Mouse (Mus musculus): ENCODE data around the gene Trmt5. TPM values are rescaled to one million over a fixed set of nuclear protein-coding genes. Genes with fewer than 3 reads are reported as not detected.

The Trmt5 gene
- total RNA-seq (2021), result 10 to 100 TPM; 52.1 to 56.9 TPM
- long read RNA-seq, experiment 1, transcript Trmt5-201 (5 exons, 2,066 nt), result major isoform, 7 of 24 reads
- long read RNA-seq, experiment 1, partial matches to known transcripts, result 15 of 24 reads
- long read RNA-seq, experiment 1, other reads (novel, unspliced or antisense), result 2 of 24 reads
- long read RNA-seq, experiment 2, partial matches to known transcripts, result 8 of 12 reads
- long read RNA-seq, experiment 2, other reads (novel, unspliced or antisense), result 1 of 12 reads

DNA sequence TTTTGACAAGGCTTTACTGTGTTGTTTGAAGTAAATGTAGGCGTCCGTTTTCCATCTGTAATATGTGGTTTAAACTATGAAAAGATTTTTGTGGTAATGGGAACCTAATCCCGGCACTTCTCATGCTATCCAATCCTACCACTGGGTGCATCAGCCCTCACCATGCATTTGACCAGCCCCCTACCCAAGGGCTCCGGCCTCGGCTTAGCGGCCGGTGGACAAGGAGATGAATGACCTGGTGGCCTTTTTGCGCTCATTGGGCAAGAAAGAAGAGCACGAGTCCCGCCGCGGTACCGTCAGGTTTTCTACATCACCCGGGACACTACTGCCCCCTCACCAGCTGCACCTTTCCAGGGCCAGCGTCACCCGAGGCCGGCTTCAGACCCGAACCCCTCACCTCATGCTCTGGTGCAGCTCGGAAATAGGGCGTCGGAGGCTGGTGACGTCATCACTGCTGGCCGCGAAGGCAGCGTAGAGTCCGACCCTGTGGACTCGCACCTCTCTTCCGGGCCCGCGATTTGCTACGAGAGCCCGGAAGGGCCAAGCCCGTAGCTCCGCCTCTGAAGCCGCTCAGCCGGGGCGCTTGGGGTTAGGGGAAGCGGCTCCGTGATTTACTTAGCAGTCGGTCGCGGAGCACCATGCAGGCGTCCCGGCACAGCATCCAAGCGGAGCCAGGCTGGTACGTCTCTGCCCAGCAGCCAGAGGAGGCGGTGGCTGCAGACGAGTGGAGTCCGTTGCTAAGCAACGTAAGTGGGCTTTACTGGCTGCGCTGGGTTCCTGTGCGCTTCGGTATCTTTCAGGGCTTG is at the start of gene Trmt5, which contains the start of gene Slc38a6:
Gene Trmt5 (minus strand): TSS at position 424 of the 806 bp plus-strand sequence.
Gene Slc38a6 (plus strand): TSS at position 493 of the 806 bp plus-strand sequence.
- peak; percentile 94 to 96 for DNase-seq

DNA sequence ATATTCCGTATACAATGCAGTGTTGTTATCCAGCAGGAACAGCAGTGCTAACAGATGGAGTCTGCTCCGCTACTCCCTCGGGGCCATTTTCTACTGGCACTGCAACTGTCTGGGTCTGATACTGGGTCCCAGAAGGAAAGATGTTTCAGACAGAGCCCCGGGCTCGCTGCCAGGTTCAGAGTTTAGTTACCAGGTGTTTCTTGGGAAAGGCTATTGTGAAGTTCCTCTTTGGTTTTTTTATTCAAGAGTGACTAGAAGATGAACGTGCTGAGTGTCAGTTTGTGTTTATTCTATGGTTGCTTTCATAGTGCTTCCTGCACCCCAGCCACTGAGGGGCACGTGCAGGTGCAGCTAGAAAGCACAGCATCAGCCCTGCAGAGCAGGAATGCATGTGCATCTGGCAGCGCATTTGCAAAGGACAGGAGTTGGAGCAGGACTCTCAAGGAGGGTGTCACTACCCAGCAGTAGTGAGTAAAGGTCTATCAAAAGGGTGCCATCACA is 47.6 kb upstream of the Trmt5 start:
- peak in 1 of 2 experiments; percentile 51 for DNase-seq

DNA sequence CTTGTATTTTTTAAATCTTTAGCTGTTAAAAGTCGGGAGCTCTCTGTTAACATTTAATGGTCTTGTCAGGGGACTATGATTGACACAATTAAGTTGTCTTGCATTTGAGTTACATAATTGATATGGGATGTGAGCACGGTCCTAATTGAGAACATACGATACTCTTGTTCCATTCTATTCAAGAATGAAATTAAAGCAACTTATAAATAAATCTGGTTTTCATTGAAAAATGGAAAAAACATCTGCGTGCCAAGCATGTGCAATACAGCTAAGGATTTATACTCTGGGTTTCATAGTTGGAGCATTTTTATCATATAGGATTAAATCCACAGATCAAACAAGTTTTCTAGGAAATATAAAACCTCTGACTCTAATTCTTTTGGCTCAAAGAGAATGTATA is 46.2 kb upstream of the Trmt5 start:
- DNase-seq, result no peak

DNA sequence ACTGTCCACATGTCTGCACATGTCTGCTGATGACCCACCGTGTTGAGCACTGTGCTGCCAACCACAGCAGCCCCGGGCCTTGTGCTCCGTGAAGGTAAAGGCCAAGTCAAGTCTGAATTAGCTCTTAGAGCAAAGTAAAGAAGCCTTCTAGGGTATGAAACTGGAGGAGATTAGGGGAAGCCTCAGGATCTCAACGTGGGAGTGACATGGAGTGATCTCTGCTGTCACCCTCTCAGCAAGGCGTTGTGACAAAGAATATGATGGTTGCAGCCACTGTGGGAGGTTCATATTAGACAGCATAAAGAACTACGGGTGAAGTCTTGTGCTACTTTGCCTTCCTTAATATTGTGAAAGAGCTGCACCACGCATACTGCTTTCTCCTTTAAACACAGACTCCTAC is 43.7 kb upstream of the Trmt5 start:
- no peak for DNase-seq

DNA sequence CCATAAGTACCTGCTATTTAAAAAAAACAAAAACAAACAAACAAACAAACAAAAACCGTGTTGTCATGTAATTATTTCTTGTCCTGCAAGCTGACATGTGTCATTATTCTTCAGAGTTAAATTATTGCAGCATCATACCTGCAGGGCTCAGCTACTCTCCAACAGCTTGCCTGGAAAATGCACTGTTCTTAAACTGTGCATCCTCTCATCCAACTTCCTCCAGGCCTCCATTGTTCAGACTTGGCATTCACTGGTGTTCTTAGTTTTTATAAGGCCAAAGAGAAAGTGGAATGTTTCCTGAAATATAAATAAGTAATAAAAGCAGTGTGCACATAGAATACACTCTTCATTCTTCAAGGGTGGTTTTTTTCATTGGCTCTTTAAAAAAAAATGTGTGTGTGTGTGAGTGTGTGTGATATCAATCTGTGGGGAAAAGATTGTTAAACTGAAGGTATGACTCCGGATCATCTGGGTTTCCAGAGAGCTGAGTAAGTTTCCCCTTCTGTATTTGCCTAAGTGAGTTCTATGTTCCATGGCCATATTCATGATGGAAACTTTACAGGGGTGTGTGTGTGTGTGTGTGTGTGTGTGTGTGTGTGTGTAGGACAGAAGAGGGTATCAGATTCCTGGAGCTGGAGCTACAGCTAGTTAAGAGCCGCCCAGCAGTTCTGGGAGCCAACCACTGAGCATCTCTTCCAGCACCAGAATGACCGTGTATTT is 42.1 kb upstream of the Trmt5 start:
- no peak for DNase-seq

DNA sequence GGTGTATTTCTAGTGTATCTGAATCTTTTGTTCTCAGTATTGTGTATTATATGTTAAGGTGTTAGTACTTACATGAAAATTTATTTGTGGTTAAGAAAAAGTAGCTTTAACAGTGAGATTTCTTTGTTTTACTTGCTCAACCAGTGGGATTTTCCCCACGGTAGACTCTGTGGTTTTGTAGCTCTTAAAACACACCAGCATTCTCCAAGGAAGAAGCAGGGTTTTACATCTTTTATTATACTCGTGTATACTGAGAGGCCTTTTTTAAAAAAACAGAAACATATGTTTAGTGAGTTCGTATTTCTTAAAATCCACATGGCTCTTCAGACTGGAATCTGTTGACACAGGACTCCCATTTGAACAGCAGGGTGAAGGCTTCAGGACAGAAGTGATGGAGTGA is 40.9 kb upstream of the Trmt5 start:
- no peak for DNase-seq

DNA sequence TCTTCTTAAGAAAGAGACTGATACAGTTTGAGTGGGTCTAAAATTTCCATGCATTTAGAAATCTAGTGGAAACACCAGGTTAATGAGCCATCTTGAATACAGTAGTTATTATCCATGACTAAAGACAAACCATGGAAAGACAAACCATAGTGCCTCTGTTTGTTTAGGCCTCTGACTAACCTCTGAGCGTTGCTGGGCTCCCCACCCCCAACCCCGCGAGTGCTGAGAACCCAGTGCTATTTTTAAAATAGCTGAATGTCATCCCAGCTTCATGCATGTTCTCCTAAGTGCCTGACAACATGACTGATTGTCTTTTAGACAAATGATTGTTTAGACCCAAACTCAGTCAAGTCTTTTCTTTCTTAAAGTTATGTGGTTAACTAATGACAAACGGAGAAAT is 39.1 kb upstream of the Trmt5 start:
- peak; percentile 65 to 68 for DNase-seq

DNA sequence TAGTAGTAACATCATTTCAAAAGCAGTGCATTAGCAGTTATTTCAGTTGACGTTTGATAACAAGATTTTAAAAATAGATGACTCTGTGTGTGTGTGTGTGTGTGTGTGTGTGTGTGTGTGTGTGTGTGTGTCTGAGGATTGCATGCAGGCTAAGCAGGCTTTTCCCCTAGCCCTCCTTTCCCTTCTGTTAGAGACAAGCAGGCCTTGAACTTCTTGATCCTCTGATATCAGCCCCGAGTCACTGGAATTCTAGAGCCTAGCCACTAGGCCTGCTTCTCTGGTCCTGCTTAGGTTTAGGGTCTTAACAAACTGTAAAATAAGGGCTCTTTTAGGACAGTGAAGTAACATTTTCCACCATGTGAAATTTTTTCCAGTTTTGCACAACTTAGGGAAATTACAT is 38.7 kb upstream of the Trmt5 start:
- DNase-seq, result no peak

DNA sequence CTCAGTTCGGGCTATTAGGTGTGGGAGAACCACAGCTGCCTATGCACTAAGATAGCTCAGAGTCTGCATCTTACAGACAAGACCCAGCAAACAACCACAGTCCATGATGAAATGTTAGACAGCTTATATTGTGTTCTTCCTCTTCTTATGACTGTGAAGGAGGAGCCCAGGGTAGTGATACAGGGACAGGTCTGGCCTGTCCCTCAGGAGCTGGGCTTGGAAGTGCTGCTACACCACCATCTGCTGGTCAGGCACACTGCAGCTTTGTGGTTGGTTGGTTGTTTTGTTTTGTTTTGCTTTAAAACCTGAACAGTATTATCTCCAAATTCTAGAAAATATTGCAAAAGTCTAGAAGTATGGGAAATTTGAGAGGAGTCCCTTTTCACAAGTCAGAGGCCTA is 38.2 kb upstream of the Trmt5 start:
- DNase-seq, result peak; percentile 61 to 62

DNA sequence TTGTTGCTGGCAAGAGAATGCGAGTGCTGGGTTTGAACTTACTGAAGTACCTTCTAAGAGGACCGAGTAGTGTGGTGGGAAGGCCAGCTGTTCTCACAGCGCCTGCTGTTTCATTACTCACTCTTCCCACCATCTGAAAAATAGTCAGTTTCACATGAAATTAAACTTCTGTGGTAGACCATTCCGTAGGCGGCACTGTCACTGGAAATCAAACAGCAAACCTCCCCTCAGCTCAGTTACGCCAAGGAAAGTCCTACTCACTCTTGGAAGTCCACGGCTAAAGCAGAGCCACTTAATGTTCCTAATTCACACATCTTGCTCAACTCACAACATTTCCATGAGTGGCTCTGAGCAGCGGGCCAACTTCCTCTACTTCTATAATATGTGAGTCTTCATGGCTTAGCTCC is 37.7 kb upstream of the Trmt5 start:
- DNase-seq, result peak in 1 of 2 experiments; percentile 21

DNA sequence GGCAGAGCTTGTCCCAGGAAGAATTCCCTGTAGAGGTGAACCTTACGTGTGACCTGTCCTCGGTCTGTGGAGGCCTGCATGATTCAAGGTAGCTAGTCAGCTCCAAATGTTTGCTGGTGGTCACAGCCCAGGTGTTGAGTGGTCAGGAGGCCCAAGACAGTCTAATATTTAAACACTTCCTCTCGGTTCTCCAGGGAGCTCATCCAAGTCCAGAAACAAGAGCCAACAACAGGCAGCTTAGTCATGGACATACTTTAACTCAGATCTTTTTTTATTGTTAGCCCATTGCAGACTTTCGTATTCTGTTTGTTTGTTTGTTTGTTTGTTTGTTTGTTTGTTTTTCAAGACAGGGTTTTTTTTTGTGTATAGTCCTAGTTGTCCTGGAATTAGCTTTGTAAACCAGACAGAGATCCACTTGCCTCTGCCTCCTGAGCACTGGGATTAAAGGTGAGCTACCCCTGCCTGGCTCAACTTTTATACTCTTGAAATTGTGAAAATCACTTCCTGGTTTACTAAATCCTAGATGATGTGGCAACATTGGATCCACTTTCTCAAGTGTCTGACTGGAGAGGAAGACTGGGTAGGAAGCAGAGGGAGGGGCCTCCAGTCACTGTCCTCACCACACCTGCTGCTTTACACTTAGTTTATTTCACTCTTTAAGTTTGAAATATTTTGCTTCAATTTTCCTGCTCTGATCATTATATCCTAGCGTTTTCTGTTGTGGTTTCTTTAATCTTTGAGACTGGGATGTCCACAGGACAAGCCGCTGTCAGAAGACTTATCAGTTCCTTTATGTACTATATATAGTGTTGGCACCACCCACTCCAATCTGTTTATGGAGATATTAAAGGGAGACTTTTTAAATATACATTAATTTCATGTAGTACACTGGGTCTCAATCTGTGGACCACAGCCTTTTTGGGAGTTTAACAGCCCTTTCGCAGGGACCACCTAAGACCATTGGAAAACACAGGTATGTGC is 31.5 kb upstream of the Trmt5 start:
- no peak for DNase-seq

DNA sequence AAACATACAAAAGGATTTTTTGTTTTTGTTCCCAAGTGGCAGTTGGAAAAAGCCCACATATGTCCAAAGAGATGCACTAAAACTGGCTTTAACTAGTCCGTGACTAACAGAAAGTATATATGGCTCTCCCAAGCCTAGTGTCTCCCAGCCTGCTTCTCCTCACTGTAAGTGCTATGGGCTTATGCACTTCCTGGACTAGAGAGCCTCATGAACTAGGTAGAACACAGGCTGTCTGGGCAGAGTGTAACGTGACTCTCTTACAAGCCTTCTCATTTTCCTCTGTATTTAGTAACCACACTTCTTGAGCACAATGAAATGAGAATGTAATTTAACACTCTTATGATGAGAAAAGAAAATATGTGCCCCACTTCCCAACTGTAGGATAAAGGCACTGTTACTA is 22.2 kb upstream of the Trmt5 start:
- DNase-seq, result no peak

DNA sequence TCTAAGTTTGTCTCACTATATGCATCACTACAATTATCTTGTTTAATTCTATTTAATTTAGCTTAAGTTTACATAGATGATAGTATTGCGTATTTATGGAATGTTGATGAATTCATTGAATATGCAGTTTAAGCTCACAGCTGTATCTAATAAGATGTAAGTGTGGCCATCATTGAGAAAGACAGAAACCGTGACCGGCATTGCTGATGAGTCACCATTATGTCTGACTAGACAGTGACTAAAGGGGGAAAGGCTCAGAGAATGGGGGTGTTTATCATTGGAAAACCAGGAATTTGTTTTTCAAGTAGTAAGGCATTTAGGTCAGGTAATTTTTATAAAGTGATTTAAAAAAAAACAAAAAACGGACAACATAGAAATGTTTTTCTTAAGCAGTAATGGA is 21.2 kb upstream of the Trmt5 start:
- DNase-seq, result no peak

DNA sequence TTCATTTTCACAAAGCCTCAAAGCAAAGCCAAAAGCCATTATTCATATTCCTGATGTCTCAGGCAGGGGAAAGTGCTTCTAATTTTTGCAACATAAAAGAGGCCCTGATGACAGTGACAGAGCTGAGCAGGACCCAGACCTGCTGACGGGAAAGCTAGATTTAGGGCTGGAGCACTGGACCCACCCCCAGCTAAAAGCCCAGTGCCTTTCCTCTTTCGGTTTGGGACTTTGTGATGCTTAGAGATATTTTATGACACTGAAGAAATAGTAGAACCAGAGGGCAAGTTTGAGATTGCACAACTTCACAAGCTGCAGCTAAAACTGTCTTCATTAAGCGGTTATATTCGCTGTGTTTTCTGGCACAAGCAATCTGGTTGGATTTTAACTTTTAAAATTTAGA is 18.1 kb upstream of the Trmt5 start:
- no peak for DNase-seq

DNA sequence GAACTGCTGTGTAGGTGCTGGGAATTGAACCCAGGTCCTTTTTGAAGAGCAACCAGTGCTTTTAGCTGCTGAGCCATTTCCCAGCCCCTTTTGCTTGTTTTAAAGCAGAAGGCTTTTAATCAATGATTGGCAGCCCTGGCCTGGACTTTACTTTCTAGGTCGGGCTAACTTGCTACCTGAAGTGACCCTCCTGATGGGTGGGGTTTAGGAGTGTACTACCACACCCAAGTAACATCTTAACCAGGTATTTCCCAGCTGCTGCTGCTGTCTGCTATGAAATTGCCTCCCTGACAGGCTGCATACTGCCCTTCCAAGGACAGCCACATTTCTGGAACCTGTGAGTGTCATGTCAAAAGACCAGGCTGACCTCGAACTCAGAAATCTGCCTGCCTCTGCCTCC is 14.0 kb upstream of the Trmt5 start:
- DNase-seq, result peak in 1 of 2 experiments; percentile 16

DNA sequence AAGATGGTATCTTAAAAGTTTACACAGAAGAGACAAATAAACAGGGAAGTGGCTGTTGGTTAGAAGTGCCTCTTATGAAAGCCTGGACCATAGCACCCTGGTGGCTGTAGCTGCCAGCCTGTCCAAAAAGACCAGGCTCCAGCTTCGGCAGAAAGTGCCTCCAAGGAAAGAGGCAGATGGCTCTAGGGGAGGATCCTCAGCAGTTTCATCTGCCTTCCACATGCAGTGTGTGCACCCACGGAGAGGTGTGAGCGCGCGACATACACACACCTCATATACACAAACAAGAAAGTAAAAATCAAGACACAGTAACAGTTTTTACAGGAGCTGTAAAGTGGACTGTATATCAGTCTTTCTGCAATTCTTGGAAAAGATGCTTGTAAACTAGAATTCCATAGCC is 12.1 kb upstream of the Trmt5 start:
- no peak for DNase-seq

DNA sequence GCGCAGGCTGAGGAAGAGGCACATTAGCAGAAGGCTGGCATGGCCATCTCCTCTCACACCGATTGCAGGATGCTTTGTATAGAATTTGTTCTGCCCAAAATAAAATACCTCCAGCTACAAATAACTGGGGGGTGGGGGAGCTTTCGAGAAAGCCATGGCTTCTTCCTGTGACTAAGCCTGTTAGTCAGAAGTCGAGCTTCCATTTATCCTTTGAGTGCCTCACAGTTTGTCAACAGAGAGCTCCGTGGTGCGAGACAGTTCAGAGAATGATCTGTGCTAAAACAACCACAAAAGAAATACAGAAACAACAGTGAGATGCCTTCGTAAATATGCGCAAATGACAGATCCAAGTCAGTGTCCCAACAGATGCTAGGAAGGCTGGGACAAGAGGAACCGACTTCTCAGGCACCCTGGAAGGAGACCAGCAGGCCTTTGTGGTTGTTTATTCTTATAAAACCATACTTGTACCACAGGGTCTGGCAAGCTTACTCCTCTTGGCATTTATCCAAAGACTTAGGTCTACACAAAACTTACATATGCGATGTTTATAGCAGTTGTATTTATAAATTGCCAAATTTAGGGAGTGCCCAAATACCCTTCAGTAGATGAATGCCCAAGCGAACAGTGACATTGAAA is 9.1 kb upstream of the Trmt5 start:
- DNase-seq, result no peak

DNA sequence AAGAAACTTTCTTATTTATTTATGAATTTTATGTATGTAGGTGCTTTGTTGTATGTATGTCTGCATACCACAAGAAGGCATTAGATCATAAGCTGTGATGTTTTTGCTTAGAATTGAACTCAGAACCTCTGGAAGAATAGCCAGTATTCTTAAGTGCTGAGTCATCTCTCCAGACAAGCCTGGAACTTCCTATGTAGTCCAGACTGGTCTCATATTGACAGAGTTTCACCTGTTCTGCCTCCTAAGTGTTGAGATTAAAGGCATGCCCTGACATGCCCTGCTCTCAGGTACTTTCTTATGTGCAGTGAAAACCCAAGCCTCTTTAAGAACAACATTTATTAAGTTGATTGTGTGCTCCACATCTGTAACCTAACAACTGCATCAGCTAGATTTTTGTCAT is 8.4 kb upstream of the Trmt5 start:
- DNase-seq, result no peak

DNA sequence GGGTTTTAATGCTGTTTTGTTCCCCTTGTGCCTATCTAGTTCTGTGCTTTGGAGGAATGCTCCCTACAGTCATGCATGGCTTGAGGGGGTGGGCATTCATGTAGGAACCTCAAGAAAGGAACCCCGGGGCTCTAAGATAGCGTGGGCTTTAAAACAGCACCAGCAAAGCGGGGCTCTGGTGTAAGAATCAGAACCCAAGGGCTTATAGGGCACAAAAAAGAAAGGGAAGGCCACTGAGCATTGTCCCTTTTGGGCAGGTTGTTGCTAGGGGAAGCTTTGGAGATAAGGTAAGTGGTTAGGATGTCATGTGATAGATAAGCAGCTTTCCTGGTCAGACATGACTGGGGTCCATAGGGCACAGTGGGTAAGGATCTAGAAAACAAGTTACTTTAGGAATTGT is 2.1 kb upstream of the Trmt5 start:
- no peak for DNase-seq

DNA sequence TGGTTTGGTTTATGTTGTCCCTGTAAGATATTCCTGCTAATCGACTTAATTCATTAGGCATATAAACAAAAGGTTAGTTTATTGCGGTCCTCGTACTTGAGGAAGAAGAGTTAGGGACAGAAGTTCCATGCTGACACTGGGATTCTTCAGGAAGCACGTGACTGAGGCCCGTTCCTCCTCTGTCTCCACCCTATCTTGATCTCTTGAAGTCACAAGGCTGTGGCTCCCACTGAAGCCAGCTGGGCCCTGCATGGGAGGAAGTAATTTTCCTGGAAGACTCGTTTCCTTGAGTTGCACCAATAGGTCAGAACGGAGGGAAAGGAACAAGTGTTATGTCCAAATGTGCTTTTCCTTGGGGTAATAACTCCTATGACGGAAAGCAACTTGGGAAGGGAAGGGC is 1.1 kb upstream of the Trmt5 start:
- DNase-seq, result peak; percentile 42 to 78

DNA sequence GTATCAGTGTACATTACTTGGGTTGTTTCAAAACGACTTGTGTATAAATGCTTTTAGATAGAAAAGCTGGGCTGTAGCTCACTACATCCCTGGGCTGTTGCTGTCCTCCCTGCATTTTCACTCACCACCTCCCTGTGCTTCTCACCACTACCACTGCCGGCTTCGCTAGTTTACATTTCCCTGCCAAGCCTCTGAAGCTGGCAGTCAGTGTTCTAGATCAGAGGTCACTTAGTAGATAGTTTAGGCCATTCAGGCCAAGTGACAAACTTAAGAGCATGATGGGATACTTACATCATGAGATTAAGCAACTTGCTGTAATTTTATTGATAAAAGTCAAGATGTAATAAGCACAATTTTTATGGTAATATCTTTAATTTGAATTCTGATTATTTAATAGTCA is 11.6 kb downstream of the Trmt5 start:
- peak; percentile 21 to 57 for DNase-seq
